Mouse (Mus musculus) lung, postnatal 36 days (tissue): ENCODE measurements at regions not wholly inside any gene's neighbourhood (a gene's known extent, or its start where the extent isn't known, plus 50 kb on each side); places are given as distances from the start of the nearest gene placed in this dataset.

Experiments
- DNase-seq: peaks from one replicate; pipeline ENCODE4 v3.0.0; 2022; ENCODE audit warnings: mixed read lengths

DNA sequence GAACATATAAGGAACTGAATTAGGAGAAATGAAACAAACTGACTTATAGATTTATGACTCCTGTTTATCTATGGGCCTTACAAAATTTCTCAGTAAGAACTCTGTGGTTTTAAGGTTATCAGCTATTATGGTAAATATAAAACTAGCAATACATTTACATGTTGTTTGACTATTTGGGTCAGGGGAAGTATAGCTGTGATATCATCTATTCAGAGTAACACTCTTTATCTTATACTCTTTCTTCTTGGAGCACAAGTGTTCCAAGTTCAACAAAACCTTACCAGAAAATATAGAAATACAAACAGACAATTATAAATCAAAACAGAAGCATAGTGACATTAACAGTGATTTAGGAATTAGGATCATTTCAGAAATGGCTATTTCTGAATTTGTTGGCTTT, 383.6 kb downstream of the Casp12 start:
- no peak for DNase-seq

DNA sequence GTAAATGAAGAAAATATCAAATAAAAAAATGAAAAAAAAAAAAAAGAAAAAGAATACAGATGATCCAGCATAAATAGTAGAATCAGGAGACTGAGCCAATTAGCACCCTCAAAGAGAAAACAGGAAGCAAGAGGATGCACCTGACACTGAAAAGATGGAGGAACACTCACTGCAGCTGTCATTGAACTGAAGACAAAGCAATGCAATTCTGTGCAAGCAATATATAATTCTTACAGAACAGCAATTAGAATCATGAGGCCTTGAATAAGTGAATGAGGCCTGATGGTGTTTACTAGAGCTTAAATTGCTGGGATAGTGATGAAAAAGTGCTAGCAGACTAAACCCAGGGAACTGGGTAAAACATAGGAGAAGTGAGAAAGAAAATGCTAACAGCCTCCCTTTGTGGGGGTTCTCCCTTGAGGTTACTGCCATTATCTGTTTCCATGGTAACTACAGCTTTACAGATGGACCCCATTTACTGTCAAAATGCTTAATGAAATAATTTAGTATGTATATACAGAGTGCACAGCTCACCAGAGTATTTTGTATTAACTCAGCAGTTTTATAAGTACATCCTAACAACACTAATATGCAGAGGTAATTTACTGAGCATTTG, 407.6 kb downstream of the Casp12 start:
- DNase-seq: no peak

DNA sequence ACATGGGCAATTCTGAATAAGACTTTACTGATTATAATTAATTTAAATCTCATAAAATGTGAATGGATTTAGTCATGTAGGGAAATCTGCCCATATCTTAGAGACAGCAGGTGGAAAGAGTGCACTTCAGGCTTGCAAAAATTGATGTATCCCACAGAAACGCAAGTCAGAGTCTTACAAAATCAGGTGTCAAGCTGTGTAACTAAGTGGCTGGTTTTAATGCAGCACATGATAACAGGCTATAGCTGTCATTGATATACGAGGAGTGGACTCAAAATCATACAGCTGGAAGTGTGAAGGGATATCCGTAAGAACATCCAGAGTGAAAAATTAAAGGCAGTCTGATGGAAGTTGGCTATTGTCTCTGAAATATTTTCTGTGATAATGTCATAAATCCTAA, 408.6 kb downstream of the Casp12 start:
- no peak for DNase-seq

DNA sequence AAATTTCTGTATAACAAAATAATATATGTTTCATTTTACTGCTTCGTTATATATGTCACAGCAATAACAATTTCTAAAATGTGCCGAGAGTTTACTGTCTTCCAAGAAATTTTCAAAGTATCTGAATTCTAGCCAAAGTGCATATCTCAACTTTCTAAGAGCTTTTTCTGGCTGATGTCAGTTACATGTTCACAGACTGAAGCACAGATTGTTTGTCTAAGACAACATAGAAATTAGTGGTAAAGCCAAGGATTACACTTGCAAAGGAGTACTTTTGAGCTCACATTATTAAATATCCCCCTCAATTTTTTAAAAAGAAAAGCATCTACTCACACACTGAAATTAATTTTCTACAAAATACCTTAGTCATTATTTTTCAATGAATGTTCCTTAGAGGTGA, 407.2 kb upstream of the Pdgfd start:
- no peak for DNase-seq

DNA sequence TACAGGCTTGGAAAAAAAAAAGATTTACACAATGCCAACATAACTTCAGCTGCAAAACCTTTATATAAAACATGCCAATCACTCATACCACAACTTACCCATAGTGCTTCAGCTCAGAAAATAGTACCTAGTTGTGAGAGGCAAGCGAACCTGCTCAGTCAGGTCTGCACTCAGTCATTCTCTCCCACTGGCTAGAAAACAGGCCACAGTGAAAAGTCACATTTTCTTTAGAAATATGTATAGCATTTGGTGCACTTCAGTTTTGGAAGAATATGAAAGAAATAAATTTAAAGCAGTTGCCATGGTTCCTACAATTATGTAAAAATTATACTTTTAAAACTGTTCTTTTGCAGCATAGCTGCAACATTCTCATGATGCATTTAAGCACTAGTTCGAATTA, 398.5 kb upstream of the Pdgfd start:
- DNase-seq: no peak

DNA sequence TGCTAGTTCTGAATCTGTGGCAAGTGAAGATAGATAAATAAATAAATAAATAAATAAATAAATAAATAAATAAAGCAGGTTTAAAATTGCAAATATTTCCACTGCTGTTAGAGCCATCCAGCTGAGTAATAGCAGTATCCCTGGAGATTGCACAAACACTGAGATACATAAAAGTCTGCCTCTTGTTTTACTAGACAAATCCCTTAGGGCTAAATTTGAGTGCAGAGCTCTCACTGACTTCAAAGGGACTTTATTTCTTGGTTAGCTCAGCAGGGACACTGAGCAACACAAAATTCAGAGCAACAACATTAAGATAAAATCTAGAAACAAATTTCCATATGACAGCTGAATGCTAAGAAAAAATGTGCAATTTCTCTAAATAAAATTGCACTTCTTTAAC, 397.2 kb upstream of the Pdgfd start:
- no peak for DNase-seq
